Mouse (Mus musculus) layer of hippocampus, adult 11-12 months (tissue): ENCODE data around the gene Gm20924.
"Not testable (repeated sequence)": the region's sequence is repeated elsewhere in the genome, so short reads cannot be mapped to it uniquely, and the experiment has no call there.

ENCODE experiments used
- DNase-seq: peaks from one replicate; pipeline ENCODE4 v3.0.0; 2022; ENCODE audit warnings: low spot score

Gm20924 gene

GRCm38 (mm10) chrY:65207427-65207826 is at the start of gene Gm20924:
Gene Gm20924 (minus strand): TSS chrY:65207527.
- not testable (repeated sequence) for DNase-seq
